Mouse (Mus musculus): ENCODE data around the gene Hrh3.
A peak's percentile ranks its signal among the peaks of the same experiment; 100 is the strongest.

The Hrh3 gene

GRCm38 (mm10) chr2:180063338-180064131 lies 40.8 kb downstream of the Hrh3 start:
- no peak for DNase-seq (ENCODE audit: low spot score)

DNA sequence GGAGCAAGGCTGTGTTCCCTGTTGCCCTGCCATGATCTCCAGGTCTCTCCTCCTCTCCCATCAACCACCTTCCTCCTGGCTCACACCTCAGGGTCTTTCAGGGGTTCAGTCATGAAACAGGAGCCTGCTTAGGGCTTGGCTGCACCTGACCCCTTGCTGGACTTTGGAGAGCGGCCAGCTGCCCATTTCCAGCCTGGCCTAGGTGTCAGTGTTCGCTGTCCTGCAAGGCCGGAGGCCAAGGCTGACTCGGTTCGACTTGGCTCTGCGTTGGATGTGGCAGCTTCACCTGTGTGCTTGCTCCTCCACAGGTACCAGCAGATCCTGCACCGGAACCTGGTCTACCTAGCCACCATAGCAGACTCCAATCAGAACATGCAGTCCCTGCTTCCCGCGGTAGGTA lies 51.3 kb downstream of the Hrh3 start:
- no peak for DNase-seq (ENCODE audit: low spot score)

- DNase-seq (ENCODE audit: low spot score): peak; percentile 55
Measured at GRCm38 (mm10) chr2:180051986-180052733, 52.1 kb downstream of the Hrh3 start.

- DNase-seq (ENCODE audit: low spot score): peak; percentile 81
Measured at GRCm38 (mm10) chr2:180050986-180051385, 53.3 kb downstream of the Hrh3 start.

All from adipocyte (in vitro differentiated cells).